Mouse (Mus musculus): ENCODE data around the gene Cebpa. TPM values are rescaled to one million over a fixed set of nuclear protein-coding genes. Genes with fewer than 3 reads are reported as not detected.

Gene Cebpa
- total and polyA plus RNA-seq, 2 experiments from 2014 or later: 0.20 to 3.5 TPM

- Histone ChIP-seq H3K4me1 (ENCODE audit: control insufficient read depth, insufficient read depth) (no peaks in the 10 kb centered on the region), H3K9me3 (replicated peaks; ENCODE audit: control insufficient read depth, low read length) (no peaks in the 10 kb centered on the region), H3K27ac (ENCODE audit: low read depth) (no peak overlapping the region), H3K4me2 (ENCODE audit: low read depth, low read length) (no peak overlapping the region), H3K9ac (replicated peaks; ENCODE audit: low read depth, low read length) (no peak overlapping the region), H3K36me3 (replicated peaks; ENCODE audit: control insufficient read depth, insufficient read depth, low read length) (no peaks in the 10 kb centered on the region), H3K4me3 (ENCODE audit: low read depth, low read length) (no peak overlapping the region), H3K27me3 (ENCODE audit: control insufficient read depth, insufficient read depth, low read length) (0 out of 2 replicates have a peak, but pooled peaks cover 2% of the 10 kb centered on the region)
- WGBS: 45% methylated on average over 15 of the region's 15 CpGs
- no peak for TF ChIP-seq CTCF (IDR thresholded peaks at IDR 0.05; ENCODE audit: low read depth)
- TF ChIP-seq EP300 (IDR thresholded peaks at IDR 0.05; ENCODE audit: low read depth): no peak
- no peak for ATAC-seq (ENCODE audit: insufficient read depth, low read depth)
- DNase-seq (ENCODE audit: low spot score): no peak
Observed at GRCm38 (mm10) chr7:35149616-35150433, 30.7 kb downstream of the Cebpa start.

DNA sequence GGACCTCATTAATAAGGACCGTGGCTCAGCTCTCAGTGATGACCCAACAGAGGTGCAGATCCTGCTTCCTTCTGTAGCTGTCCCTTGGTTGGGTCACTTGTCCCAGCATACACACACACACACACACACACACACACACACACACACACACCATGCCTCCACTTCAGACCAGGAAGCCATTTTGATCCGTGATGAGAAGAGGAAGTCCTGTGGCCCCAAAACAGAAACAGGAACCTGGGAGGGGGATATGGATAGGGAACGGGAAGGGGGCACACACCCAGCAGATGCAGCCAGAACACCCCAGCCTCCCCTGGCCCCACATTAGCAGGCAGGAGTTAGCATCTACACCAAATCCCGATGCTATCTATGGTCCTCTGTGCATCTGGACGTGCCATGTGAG is 31.8 kb downstream of the Cebpa start:
- Histone ChIP-seq H3K9me3 (replicated peaks; ENCODE audit: control insufficient read depth, low read length) (no peaks in the 10 kb centered on the region), H3K4me3 (ENCODE audit: low read depth, low read length) (no peak overlapping the region), H3K4me1 (ENCODE audit: control insufficient read depth, insufficient read depth) (no peaks in the 10 kb centered on the region), H3K27ac (ENCODE audit: low read depth) (no peak overlapping the region), H3K36me3 (replicated peaks; ENCODE audit: control insufficient read depth, insufficient read depth, low read length) (no peaks in the 10 kb centered on the region), H3K27me3 (ENCODE audit: control insufficient read depth, insufficient read depth, low read length) (0 out of 2 replicates have a peak, but pooled peaks cover 2% of the 10 kb centered on the region), H3K9ac (replicated peaks; ENCODE audit: low read depth, low read length) (no peak overlapping the region), H3K4me2 (ENCODE audit: low read depth, low read length) (no peak overlapping the region)
- ATAC-seq (ENCODE audit: insufficient read depth, low read depth) (no peak), DNase-seq (ENCODE audit: low spot score) (no peak)
- WGBS: 71% methylated on average over 5 of the region's 5 CpGs
- TF ChIP-seq CTCF (IDR thresholded peaks at IDR 0.05; ENCODE audit: low read depth): no peak
- no peak for TF ChIP-seq EP300 (IDR thresholded peaks at IDR 0.05; ENCODE audit: low read depth)

DNA sequence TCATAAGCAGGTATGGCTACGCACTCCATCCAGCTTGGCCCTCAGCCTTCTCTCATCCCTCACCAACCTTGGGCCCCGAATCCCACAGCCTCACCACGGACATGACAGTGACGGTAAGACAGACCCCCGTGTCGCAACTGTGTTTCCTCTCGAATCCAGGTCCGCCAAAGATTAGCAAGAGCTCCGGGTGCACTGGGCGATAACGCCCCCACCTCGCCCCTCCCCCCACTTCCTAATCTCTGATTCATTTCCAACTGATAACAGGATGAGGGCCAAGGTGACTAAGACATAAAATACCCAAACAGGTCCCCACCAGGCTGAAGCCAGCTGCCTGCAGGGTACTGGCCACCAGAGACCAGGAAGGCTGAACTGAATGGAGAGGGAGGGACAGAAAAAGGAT is 35.4 kb downstream of the Cebpa start:
- no peak for ATAC-seq (ENCODE audit: insufficient read depth, low read depth)
- WGBS: 51% methylated on average over 12 of the region's 12 CpGs
- no peaks in the 10 kb centered on the region for H3K4me1 ChIP-seq (ENCODE audit: control insufficient read depth, insufficient read depth)
- no peaks in the 10 kb centered on the region for H3K36me3 ChIP-seq (replicated peaks; ENCODE audit: control insufficient read depth, insufficient read depth, low read length)
- H3K4me3 ChIP-seq (ENCODE audit: low read depth, low read length): no peak overlapping the region
- TF ChIP-seq CTCF (IDR thresholded peaks at IDR 0.05; ENCODE audit: low read depth) (no peak), EP300 (IDR thresholded peaks at IDR 0.05; ENCODE audit: low read depth) (no peak)
- H3K4me2 ChIP-seq (ENCODE audit: low read depth, low read length): no peak overlapping the region
- no peaks in the 10 kb centered on the region for H3K9me3 ChIP-seq (replicated peaks; ENCODE audit: control insufficient read depth, low read length)
- H3K27me3 ChIP-seq (ENCODE audit: control insufficient read depth, insufficient read depth, low read length): 0 out of 2 replicates have a peak, but pooled peaks cover 2% of the 10 kb centered on the region
- DNase-seq (ENCODE audit: low spot score): no peak
- no peak overlapping the region for H3K27ac ChIP-seq (ENCODE audit: low read depth)
- H3K9ac ChIP-seq (replicated peaks; ENCODE audit: low read depth, low read length): no peak overlapping the region

DNA sequence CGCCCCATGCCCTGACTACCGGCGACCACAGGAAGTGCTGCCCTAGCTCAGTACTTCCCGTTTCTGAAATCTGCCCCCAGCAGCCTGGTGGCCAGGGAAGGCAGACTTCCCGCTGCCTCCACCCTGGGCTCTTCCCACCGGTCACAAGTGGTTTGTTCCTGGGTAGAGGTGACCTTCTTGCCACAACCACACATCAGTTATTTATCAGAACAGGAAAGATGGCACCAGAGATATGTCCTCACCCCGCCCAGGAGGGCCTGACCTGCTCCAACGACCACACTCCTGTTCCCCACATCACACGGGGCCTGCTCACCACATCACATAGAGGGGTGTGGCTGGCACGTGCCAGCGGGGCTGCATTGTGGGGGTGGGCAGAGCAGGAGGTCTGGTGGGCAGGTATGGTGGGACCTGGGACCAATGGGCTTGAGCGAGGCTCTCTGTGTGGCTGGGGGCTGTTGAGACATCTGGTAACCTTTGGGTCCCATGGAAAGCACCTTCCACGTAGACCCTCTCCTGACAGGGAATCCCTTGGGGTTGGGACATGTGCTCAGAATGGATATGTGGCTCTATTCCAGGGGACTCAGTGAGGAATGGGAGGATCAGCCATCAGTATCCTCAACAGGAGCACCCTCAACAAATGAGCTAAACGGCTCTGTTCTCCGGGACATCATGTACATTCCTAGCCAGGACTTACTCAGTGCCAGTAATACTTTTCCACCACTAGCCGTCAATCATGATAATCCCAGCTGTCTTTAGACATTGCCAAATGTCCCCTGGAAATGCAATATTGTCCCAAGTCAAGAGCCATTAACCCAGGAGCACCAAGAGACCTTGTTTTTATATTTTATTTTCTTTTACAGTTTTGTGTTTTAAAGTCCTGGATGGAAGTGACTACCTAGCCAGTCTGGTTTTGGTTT is 37.7 kb downstream of the Cebpa start:
- no peak for DNase-seq (ENCODE audit: low spot score)
- no peak overlapping the region for H3K4me3 ChIP-seq (ENCODE audit: low read depth, low read length)
- no peak for ATAC-seq (ENCODE audit: insufficient read depth, low read depth)
- no peaks in the 10 kb centered on the region for H3K9me3 ChIP-seq (replicated peaks; ENCODE audit: control insufficient read depth, low read length)
- no peak overlapping the region for H3K27ac ChIP-seq (ENCODE audit: low read depth)
- no peaks in the 10 kb centered on the region for H3K4me1 ChIP-seq (ENCODE audit: control insufficient read depth, insufficient read depth)
- no peak overlapping the region for H3K9ac ChIP-seq (replicated peaks; ENCODE audit: low read depth, low read length)
- TF ChIP-seq CTCF (IDR thresholded peaks at IDR 0.05; ENCODE audit: low read depth) (no peak), EP300 (IDR thresholded peaks at IDR 0.05; ENCODE audit: low read depth) (no peak)
- WGBS: 53% methylated on average over 16 of the region's 16 CpGs
- no peaks in the 10 kb centered on the region for H3K36me3 ChIP-seq (replicated peaks; ENCODE audit: control insufficient read depth, insufficient read depth, low read length)
- H3K4me2 ChIP-seq (ENCODE audit: low read depth, low read length): no peak overlapping the region
- H3K27me3 ChIP-seq (ENCODE audit: control insufficient read depth, insufficient read depth, low read length): 0 out of 2 replicates have a peak, but pooled peaks cover 2% of the 10 kb centered on the region

DNA sequence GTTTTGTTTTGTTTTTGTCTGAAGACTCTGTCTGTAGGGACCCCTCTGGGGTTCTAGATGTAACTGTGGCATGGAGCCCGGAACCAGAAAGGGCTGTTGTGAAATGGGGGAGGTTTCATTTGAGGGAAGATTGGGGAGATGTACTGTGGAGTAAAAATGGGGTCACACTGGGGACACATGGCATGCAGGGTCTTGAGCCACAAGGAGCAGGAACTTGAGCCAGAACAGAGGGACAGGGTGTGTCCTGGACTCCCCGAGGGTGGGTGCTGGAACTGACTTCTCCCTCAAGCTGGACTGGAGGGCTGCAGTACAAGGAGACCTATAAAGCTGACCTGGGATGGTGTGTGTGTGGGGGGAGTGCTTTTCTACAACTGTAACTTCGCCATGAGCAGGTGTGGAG is 38.4 kb downstream of the Cebpa start:
- ATAC-seq (ENCODE audit: insufficient read depth, low read depth) (no peak), DNase-seq (ENCODE audit: low spot score) (no peak)

More for the DNA sequence above, 38.4 kb downstream of the Cebpa start:
- H3K4me2 ChIP-seq (ENCODE audit: low read depth, low read length): no peak overlapping the region
- no peak overlapping the region for H3K4me3 ChIP-seq (ENCODE audit: low read depth, low read length)
- no peaks in the 10 kb centered on the region for H3K4me1 ChIP-seq (ENCODE audit: control insufficient read depth, insufficient read depth)
- H3K9ac ChIP-seq (replicated peaks; ENCODE audit: low read depth, low read length): no peak overlapping the region
- 0 out of 2 replicates have a peak, but pooled peaks cover 2% of the 10 kb centered on the region for H3K27me3 ChIP-seq (ENCODE audit: control insufficient read depth, insufficient read depth, low read length)
- no peaks in the 10 kb centered on the region for H3K9me3 ChIP-seq (replicated peaks; ENCODE audit: control insufficient read depth, low read length)
- H3K36me3 ChIP-seq (replicated peaks; ENCODE audit: control insufficient read depth, insufficient read depth, low read length): no peaks in the 10 kb centered on the region
- no peak overlapping the region for H3K27ac ChIP-seq (ENCODE audit: low read depth)
- no peak for TF ChIP-seq CTCF (IDR thresholded peaks at IDR 0.05; ENCODE audit: low read depth)
- TF ChIP-seq EP300 (IDR thresholded peaks at IDR 0.05; ENCODE audit: low read depth): no peak
- WGBS: 58% methylated on average over 3 of the region's 3 CpGs

Data from heart, postnatal 0 days (tissue).